Mouse (Mus musculus) retina, postnatal 7 days (tissue): Measurements from ENCODE around the gene Stt3b.
"Not testable (repeated sequence)": the region's sequence is repeated elsewhere in the genome, so short reads cannot be mapped to it uniquely, and the experiment has no call there.

Experiments used
- DNase-seq: peaks from one replicate; pipeline ENCODE4 v3.0.0-alpha.2; 2012; ENCODE audit warnings: low read depth, low spot score

The Stt3b gene

GRCm38 (mm10) chr9:115318621-115319375 lies 8.6 kb upstream of the Stt3b start:
- no peak for DNase-seq

GRCm38 (mm10) chr9:115317049-115317448 lies 6.8 kb upstream of the Stt3b start:
- DNase-seq: no peak

GRCm38 (mm10) chr9:115314556-115314955 lies 4.3 kb upstream of the Stt3b start:
- DNase-seq: no peak

- no peak for DNase-seq
Measured at GRCm38 (mm10) chr9:115313830-115314229, 3.6 kb upstream of the Stt3b start.

GRCm38 (mm10) chr9:115311223-115311520 lies 951 bp upstream of the Stt3b start:
- DNase-seq: no peak

GRCm38 (mm10) chr9:115309977-115310345 lies 260 bp downstream of the Stt3b start:
- no peak for DNase-seq

- no peak for DNase-seq
Measured at GRCm38 (mm10) chr9:115309381-115309971, 745 bp downstream of the Stt3b start.

- DNase-seq: no peak
Measured at GRCm38 (mm10) chr9:115308941-115309380, 1.3 kb downstream of the Stt3b start.

- no peak for DNase-seq
Measured at GRCm38 (mm10) chr9:115308401-115308800, 1.8 kb downstream of the Stt3b start.

GRCm38 (mm10) chr9:115306202-115306601 lies 4.0 kb downstream of the Stt3b start:
- no peak for DNase-seq

GRCm38 (mm10) chr9:115304149-115304548 lies 6.1 kb downstream of the Stt3b start:
- no peak for DNase-seq

GRCm38 (mm10) chr9:115301593-115301992 lies 8.6 kb downstream of the Stt3b start:
- no peak for DNase-seq

GRCm38 (mm10) chr9:115301002-115301579 lies 9.1 kb downstream of the Stt3b start:
- no peak for DNase-seq

- DNase-seq: no peak
Measured at GRCm38 (mm10) chr9:115296738-115297137, 13.5 kb downstream of the Stt3b start.

GRCm38 (mm10) chr9:115293920-115294594 lies 16.2 kb downstream of the Stt3b start:
- no peak for DNase-seq

- DNase-seq: no peak
Measured at GRCm38 (mm10) chr9:115287774-115288434, 22.3 kb downstream of the Stt3b start.

GRCm38 (mm10) chr9:115284385-115284784 lies 25.8 kb downstream of the Stt3b start:
- no peak for DNase-seq

GRCm38 (mm10) chr9:115283403-115283802 lies 26.8 kb downstream of the Stt3b start:
- no peak for DNase-seq

- DNase-seq: no peak
Measured at GRCm38 (mm10) chr9:115278641-115279040, 31.6 kb downstream of the Stt3b start.

- DNase-seq: no peak
Measured at GRCm38 (mm10) chr9:115274806-115275205, 35.4 kb downstream of the Stt3b start.

GRCm38 (mm10) chr9:115273095-115273649 lies 37.0 kb downstream of the Stt3b start:
- DNase-seq: no peak

- not testable (repeated sequence) for DNase-seq
Measured at GRCm38 (mm10) chr9:115272451-115272850, 37.8 kb downstream of the Stt3b start.
